Mouse (Mus musculus) right cerebral cortex, adult 18-20 months (tissue): ENCODE measurements around the gene Nmb.
A peak's percentile ranks its signal among the peaks of the same experiment; 100 is the strongest.
"Not testable (repeated sequence)": the region's sequence is repeated elsewhere in the genome, so short reads cannot be mapped to it uniquely, and the experiment has no call there.

Source experiments
- DNase-seq: peaks from one replicate; pipeline ENCODE4 v3.0.0; 2022; ENCODE audit warnings: mixed read lengths

Nmb gene

GRCm38 (mm10) chr7:80904921-80905515 lies at the start of gene Nmb:
Nmb (minus strand) TSS chr7:80905076.
- DNase-seq, result peak; percentile 67

GRCm38 (mm10) chr7:80954251-80954650 lies 49.4 kb upstream of the Nmb start:
- DNase-seq, result no peak

DNA sequence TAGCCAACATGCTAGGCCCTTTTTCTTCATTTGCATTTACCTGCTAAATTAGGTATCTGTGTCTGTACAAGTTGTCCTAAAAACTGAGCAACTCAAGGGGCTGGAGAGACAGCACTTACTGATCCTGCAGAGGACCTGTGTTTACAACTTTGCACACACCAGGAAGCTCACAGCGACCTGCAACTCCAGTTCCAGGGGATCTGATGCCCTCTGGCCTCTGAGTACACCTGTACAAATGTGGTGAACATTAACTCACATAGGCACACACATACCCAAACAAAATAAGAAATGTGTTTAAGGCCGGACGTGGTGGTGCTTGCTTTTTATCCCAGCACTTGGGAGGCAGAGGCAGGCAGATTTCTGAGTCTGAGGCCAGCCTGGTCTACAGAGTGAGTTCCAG lies 47.3 kb upstream of the Nmb start:
- DNase-seq, result no peak

DNA sequence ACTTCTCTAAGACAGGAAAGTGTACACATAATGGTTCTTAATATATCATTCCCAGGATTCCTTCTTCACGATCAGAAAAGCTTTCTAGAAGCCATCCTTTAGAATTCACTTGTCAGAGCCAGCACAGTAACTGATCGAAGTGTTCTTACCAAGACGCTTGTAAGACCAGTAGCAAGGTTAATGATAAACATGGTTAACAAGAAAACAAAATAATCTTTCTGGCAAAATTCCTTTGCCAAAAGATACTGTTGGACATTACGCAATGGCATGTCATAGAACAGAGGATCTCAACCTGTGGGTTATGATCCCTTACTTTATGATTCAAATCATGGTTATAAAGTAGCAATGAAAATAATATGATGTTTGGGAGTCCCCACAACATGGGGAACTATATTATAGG lies 46.6 kb upstream of the Nmb start:
- DNase-seq, result no peak

DNA sequence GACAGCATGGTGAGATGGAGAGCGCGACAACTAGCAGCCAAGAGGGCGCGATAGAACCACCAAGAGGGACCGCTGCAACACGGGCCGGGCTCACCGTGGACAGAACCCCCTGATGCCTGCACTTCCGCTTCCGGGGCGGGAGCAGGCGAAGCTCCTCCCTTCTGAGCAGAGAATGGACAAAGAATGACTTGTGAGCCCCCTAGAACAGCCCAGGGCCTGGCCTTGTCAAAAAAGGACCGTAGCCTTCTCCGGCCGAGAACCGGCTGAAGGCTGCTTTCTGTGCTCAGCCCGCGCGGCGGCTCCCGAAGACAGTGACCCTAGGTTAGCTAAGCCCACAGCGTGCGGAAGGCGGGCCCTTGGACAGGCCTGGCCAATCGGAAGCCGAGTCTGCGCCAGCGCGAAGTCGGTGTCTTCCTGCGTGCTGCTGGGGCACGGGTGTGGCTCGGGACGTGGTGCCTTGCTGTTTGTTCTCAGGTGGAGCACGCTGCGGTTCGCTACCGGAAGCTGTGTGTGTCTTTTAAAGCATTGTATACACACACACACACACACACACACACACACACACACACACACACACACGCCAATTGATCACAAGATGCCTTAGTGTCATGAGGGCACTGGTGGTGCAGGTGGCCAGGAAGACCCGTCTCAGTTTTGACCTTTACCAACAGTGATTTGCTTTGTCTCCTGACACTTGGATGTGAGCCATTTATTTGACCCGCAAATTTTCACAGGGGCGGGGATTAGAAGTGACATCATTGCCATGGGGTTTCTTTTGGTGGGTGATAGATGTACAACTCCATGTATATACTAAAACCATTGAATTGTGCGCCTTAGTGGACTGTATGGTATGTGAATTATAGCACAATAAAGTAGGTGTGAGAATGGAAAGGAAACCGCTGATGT lies 42.8 kb upstream of the Nmb start, which contains the start of gene Sec11a:
TSS of gene Sec11a (minus strand) at position 336 of the 906 bp plus-strand sequence.
- peak; percentile 96 for DNase-seq

GRCm38 (mm10) chr7:80939808-80940207 lies 34.9 kb upstream of the Nmb start:
- no peak for DNase-seq

DNA sequence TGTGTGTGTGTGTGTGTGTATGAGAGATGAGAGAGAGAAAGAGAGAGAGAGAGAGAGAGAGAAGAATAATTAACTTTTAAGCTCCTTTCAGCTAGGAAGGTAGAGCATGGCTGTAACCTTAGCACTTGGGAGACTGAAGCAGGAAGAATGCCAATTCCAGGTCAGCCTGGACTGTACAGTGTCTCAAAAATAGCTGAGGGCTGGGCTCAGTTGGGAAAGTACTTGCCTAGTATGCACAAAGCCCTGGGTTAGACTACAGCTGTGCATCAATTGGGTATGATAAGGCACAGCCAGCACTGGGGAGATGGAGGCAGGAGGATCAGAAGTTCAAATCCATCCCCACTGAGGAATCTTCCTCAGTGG lies 32.4 kb upstream of the Nmb start:
- not testable (repeated sequence) for DNase-seq

DNA sequence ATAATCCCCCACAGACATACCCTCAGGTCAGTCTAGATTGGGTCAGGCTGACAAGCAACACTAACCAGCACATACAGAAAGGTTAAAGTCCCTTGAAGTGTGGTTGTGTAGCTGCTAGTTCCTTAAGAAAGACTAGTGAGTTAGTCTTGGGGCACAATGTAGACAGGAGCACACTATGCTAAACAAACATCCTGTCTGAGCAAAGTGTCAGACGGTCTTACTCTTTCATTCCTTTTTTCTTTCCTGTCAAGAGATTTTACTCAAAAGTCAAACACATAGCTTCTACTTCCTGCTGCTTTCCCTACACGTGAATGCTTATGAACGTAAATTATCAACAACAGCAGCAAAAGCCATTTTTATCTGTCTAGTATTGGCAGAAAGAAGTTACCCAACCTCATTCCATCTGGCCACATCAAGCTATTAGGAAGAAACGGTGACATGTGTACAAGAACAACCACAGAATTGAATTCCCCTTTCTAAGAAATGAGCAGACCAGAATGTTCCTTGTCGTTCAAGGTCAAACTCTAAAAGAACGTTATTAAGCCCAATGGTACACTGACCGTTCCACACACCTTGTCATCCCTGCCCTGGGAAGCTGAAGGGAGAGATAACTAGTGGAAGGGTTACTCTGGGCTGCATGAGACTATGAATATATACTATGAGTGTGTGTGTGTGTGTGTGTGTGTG lies 31.9 kb upstream of the Nmb start:
- DNase-seq, result not testable (repeated sequence)

DNA sequence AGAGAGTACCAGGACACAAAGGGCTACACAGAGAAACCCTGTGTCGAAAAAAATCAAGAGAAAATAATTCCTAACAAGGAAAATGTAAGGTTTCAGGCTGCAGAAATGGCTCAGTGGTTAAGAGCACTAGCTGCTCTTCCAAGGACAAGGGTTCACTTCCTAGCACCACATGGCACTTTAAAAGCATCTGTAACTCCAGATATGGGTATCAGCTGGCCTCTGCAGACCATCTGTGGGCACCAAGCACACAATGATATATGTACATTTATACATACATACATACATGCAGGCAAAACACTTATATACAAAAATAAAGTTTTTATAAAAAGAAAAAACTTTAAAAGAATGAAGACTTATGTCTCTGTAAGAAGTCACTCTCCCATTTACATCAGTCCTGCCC lies 31.0 kb upstream of the Nmb start:
- no peak for DNase-seq

DNA sequence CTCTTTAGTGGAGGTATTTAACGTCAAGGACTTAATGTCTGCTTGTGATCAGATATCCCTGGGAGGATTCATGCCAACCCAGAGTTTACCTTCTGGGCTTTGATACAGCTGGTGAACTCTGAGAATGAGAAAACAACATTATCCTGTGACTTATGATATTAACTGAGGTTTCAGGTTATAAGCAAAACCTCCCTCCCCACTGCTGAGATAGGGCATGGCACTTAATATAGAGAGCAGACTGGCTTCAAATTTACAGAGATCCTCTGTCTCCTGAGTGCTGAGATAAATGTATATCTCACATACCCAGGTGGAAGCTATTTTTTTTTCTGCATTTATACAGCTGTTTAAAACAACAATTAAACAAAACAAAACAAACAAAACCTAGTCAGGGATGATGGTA lies 27.9 kb upstream of the Nmb start:
- DNase-seq, result no peak

DNA sequence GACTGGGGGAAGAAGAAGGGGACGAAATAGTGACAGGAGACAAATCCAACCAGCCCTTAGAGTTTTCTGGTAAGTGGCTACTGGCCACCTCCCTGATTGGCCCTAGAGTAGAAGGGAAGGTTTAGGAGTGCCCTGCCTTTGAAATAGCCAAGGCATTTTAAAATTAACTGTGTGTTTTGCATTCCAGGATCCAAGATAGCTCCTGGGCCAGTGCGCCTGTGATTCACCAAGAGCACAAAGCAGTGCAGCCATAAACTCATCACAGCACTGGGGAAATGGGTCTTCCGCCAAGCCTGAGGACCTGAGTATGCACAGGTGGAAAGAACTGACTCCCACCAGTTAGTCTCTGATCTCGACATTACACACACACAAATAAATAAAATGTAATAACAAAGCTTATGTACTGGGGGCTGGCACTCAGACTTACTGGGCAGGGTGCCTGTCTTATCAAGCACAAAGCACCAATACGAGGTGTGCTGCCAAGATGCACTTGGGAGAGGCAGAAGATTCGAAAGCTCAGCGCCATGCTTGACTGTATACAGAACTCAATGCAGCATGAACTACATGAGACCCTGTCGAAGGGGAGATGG lies 26.8 kb upstream of the Nmb start:
- peak; percentile 32 for DNase-seq

- no peak for DNase-seq
Observed at GRCm38 (mm10) chr7:80923165-80923564, 18.3 kb upstream of the Nmb start.

DNA sequence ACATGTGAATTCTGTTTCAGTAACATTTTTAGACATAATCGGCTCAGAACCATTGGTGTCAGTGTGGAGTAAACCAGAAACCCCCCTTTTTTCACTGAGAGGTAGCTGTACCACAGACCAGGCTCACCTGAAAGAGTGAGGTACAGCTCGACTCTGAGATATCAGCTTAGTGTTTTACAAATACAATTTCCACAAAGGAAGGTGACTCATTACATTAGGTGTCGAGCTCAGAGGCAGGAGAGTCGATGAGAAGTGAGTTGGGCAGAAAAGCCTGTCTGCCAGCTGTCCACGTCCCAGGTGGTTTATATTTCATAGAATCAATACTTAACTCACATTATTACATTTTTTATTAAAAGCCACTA lies 14.8 kb upstream of the Nmb start:
- DNase-seq, result no peak

DNA sequence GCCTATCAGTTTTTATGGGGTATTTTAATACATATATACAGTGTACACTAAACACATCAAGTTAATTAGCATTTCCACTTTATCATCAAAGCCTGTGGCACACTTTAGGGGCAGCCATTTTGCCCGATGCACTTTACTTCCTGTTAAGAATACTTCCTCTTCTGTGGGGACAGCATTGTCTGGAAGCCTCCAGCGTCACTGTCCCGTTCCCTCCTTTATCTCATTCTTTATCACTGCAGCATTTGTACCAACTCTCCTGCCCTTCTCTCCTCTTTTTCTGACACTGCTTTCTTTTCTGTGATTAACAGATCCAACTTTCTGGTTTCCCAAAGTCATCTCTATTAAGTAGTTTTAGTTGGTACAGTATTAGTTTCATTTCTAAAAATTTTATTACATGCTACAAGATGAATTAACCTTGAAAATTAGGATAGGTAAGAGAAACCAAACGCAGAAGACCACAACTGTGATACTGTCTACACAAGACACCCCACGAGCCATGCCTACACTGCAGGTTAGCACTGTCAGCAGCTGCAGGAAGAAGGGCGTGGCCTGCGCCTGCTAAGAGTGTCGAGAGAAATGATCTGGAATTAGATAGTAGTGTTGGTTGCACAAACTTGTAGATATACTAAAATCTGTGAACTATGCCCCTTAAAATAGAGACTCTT lies 14.2 kb upstream of the Nmb start:
- DNase-seq, result no peak

GRCm38 (mm10) chr7:80917916-80918465 lies 13.1 kb upstream of the Nmb start:
- DNase-seq, result no peak

- DNase-seq, result no peak
Observed at GRCm38 (mm10) chr7:80912496-80912895, 7.6 kb upstream of the Nmb start.

DNA sequence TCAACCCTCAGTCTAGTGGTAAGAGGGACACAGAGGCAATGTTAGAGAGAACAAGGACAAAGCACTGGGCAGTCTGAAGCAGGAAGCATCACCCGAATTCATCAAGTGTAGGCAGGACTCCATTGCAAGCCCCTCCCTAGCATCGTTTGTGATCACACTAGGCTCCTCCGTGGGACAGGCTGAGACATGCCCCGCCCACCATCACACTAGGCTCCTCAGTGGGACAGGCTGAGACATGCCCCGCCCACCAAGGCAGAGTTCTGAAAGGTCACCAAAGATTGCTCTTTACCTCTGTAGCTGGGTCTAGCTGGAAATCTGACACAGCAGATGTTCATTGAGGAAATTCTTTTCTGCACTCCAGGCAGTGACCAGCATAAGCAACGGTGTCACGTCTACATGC lies 6.2 kb upstream of the Nmb start:
- no peak for DNase-seq

DNA sequence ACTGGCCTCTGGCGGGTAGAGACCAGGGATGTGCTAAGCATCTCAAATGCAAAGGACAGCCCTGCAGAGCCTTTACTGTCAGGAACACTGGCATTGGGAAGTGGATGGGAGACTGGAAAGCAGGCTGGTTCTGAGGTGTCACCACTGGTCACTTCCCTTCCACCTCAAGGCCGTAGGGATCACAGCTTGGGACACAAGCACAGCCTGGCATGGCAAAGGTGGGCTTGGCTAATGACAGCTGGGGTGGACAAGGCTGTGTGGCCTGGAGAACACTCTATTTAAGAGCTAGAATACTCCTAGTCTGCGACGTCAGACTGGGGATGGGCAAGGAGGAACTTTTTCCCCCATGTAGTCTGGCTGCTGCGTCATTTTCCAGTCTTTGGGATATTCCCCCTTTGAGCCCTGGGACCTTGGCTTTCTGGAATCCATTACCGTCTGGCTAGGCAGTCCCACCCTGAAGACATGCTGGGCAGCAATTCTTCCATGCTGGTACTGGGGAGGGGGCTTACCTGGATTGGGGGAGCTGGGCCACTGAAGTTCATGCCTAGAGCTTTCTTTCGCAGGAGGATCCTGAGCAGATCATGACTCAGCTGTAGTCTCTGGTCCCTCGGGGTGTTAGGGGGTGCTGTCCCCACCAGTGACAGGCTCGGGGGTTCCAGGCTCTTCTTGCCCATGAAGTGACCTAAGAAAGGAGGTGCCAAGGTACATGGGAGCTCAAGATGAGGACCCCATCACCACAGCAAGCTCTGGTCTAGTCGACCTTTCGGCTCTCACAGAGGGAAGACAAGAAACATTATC lies 1.1 kb downstream of the Nmb start:
- DNase-seq, result no peak

GRCm38 (mm10) chr7:80901541-80902274 lies 3.2 kb downstream of the Nmb start:
- DNase-seq, result no peak

- DNase-seq, result peak; percentile 92
Observed at GRCm38 (mm10) chr7:80900944-80901501, 3.9 kb downstream of the Nmb start, which contains the start of gene Wdr73. Wdr73 (minus strand) TSS chr7:80901269.

DNA sequence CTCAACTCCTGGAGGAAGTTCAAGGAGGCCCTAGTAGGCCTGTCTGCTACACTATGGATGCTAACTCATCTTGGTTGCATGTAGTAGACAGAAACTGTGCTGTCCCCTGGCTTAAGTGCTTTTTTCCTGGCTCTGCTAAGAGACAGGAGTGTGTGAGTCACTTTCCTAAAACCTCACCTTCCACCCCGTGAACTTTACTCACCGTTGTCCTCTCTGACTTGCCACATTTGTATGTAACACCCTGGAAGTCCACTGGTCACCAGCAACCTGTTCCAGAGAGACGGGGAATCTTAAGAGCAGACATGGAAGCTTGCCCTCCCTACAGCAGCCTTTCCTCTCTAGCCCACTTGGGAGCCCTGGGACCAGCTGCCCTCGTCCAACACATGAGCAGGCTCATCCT lies 7.2 kb downstream of the Nmb start:
- DNase-seq, result no peak
